Mouse (Mus musculus): Measurements from ENCODE around the gene Bcl10. TPM values are rescaled to one million over a fixed set of nuclear protein-coding genes. Genes with fewer than 3 reads are reported as not detected.
"Not testable (repeated sequence)": the region's sequence is repeated elsewhere in the genome, so short reads cannot be mapped to it uniquely, and the experiment has no call there.

Gene Bcl10
- polyA plus RNA-seq, 1 experiment, result 15.0 TPM

GRCm38 (mm10) chr3:145897749-145898148 is 24.9 kb upstream of the Bcl10 start:
- TF ChIP-seq POLR2A (IDR thresholded peaks at IDR 0.05; ENCODE audit: borderline replicate concordance, insufficient read depth, low read length) (no peak), CTCF (IDR thresholded peaks at IDR 0.05; ENCODE audit: borderline replicate concordance, insufficient read depth, low read depth, low read length) (no peak)
- no peak overlapping the region for H3K4me3 ChIP-seq (replicated peaks; ENCODE audit: insufficient read depth, low read depth, low read length)
- 61% methylated on average over 11 of the region's 11 CpGs for WGBS
- H3K27me3 ChIP-seq (ENCODE audit: control insufficient read depth, insufficient read depth, low read length), result no peaks in the 10 kb centered on the region
- H3K27ac ChIP-seq (ENCODE audit: insufficient read depth, low read length), result no peak overlapping the region
- no peak for DNase-seq
- 0 out of 2 replicates have a peak, but pooled peaks cover 5% of the 10 kb centered on the region for H3K4me1 ChIP-seq (ENCODE audit: control insufficient read depth, insufficient read depth, low read length)

GRCm38 (mm10) chr3:145899832-145900231 is 22.8 kb upstream of the Bcl10 start:
- Histone ChIP-seq H3K27ac (ENCODE audit: insufficient read depth, low read length) (no peak overlapping the region), H3K4me1 (ENCODE audit: control insufficient read depth, insufficient read depth, low read length) (0 out of 2 replicates have a peak, but pooled peaks cover 5% of the 10 kb centered on the region), H3K4me3 (replicated peaks; ENCODE audit: insufficient read depth, low read depth, low read length) (no peak overlapping the region), H3K27me3 (ENCODE audit: control insufficient read depth, insufficient read depth, low read length) (no peaks in the 10 kb centered on the region)
- WGBS, result 10% methylated on average over 8 of the region's 8 CpGs
- no peak for DNase-seq
- TF ChIP-seq POLR2A (IDR thresholded peaks at IDR 0.05; ENCODE audit: borderline replicate concordance, insufficient read depth, low read length) (no peak), CTCF (IDR thresholded peaks at IDR 0.05; ENCODE audit: borderline replicate concordance, insufficient read depth, low read depth, low read length) (no peak)

- 94% methylated on average over 8 of the region's 8 CpGs for WGBS
- 0 out of 2 replicates have a peak, but pooled peaks cover 5% of the 10 kb centered on the region for H3K4me1 ChIP-seq (ENCODE audit: control insufficient read depth, insufficient read depth, low read length)
- H3K4me3 ChIP-seq (replicated peaks; ENCODE audit: insufficient read depth, low read depth, low read length), result no peak overlapping the region
- no peaks in the 10 kb centered on the region for H3K27me3 ChIP-seq (ENCODE audit: control insufficient read depth, insufficient read depth, low read length)
- TF ChIP-seq CTCF (IDR thresholded peaks at IDR 0.05; ENCODE audit: borderline replicate concordance, insufficient read depth, low read depth, low read length) (no peak), POLR2A (IDR thresholded peaks at IDR 0.05; ENCODE audit: borderline replicate concordance, insufficient read depth, low read length) (no peak)
- H3K27ac ChIP-seq (ENCODE audit: insufficient read depth, low read length), result no peak overlapping the region
- no peak for DNase-seq
These were observed 19.1 kb upstream of the Bcl10 start for GRCm38 (mm10) chr3:145903530-145903929.

GRCm38 (mm10) chr3:145904850-145905776 is 17.5 kb upstream of the Bcl10 start:
- 40% methylated on average over 22 of the region's 22 CpGs for WGBS
- TF ChIP-seq CTCF (IDR thresholded peaks at IDR 0.05; ENCODE audit: borderline replicate concordance, insufficient read depth, low read depth, low read length) (peak; percentile 73), POLR2A (IDR thresholded peaks at IDR 0.05; ENCODE audit: borderline replicate concordance, insufficient read depth, low read length) (no peak)
- no peak overlapping the region for H3K27ac ChIP-seq (ENCODE audit: insufficient read depth, low read length)
- H3K4me3 ChIP-seq (replicated peaks; ENCODE audit: insufficient read depth, low read depth, low read length), result no peak overlapping the region
- DNase-seq, result peak; percentile 33 to 64
- no peaks in the 10 kb centered on the region for H3K4me1 ChIP-seq (ENCODE audit: control insufficient read depth, insufficient read depth, low read length)
- no peaks in the 10 kb centered on the region for H3K27me3 ChIP-seq (ENCODE audit: control insufficient read depth, insufficient read depth, low read length)

- H3K27ac ChIP-seq (ENCODE audit: insufficient read depth, low read length), result no peak overlapping the region
- H3K4me3 ChIP-seq (replicated peaks; ENCODE audit: insufficient read depth, low read depth, low read length), result no peak overlapping the region
- no peaks in the 10 kb centered on the region for H3K27me3 ChIP-seq (ENCODE audit: control insufficient read depth, insufficient read depth, low read length)
- TF ChIP-seq POLR2A (IDR thresholded peaks at IDR 0.05; ENCODE audit: borderline replicate concordance, insufficient read depth, low read length) (no peak), CTCF (IDR thresholded peaks at IDR 0.05; ENCODE audit: borderline replicate concordance, insufficient read depth, low read depth, low read length) (no peak)
- no peak for DNase-seq
- no peaks in the 10 kb centered on the region for H3K4me1 ChIP-seq (ENCODE audit: control insufficient read depth, insufficient read depth, low read length)
- 43% methylated on average over 9 of the region's 9 CpGs for WGBS
These were observed 16.0 kb upstream of the Bcl10 start for GRCm38 (mm10) chr3:145906582-145906981.

GRCm38 (mm10) chr3:145912512-145912911 is 10.1 kb upstream of the Bcl10 start:
- 92% methylated on average over 7 of the region's 7 CpGs for WGBS
- H3K27ac ChIP-seq (ENCODE audit: insufficient read depth, low read length), result no peak overlapping the region
- no peak for DNase-seq
- no peak overlapping the region for H3K4me3 ChIP-seq (replicated peaks; ENCODE audit: insufficient read depth, low read depth, low read length)
- H3K27me3 ChIP-seq (ENCODE audit: control insufficient read depth, insufficient read depth, low read length), result no peaks in the 10 kb centered on the region
- TF ChIP-seq CTCF (IDR thresholded peaks at IDR 0.05; ENCODE audit: borderline replicate concordance, insufficient read depth, low read depth, low read length) (no peak), POLR2A (IDR thresholded peaks at IDR 0.05; ENCODE audit: borderline replicate concordance, insufficient read depth, low read length) (no peak)
- H3K4me1 ChIP-seq (ENCODE audit: control insufficient read depth, insufficient read depth, low read length), result no peaks in the 10 kb centered on the region

GRCm38 (mm10) chr3:145913263-145913662 is 9.3 kb upstream of the Bcl10 start:
- TF ChIP-seq CTCF (IDR thresholded peaks at IDR 0.05; ENCODE audit: borderline replicate concordance, insufficient read depth, low read depth, low read length) (no peak), POLR2A (IDR thresholded peaks at IDR 0.05; ENCODE audit: borderline replicate concordance, insufficient read depth, low read length) (no peak)
- H3K27ac ChIP-seq (ENCODE audit: insufficient read depth, low read length), result no peak overlapping the region

GRCm38 (mm10) chr3:145913942-145914341 is 8.7 kb upstream of the Bcl10 start:
- WGBS, result 76% methylated on average over 7 of the region's 7 CpGs
- H3K4me3 ChIP-seq (replicated peaks; ENCODE audit: insufficient read depth, low read depth, low read length); H3K27ac ChIP-seq (ENCODE audit: insufficient read depth, low read length); H3K4me1 ChIP-seq (ENCODE audit: control insufficient read depth, insufficient read depth, low read length); H3K27me3 ChIP-seq (ENCODE audit: control insufficient read depth, insufficient read depth, low read length); DNase-seq: not testable (repeated sequence)

More at GRCm38 (mm10) chr3:145913263-145913662, 9.3 kb upstream of the Bcl10 start:
- no peaks in the 10 kb centered on the region for H3K27me3 ChIP-seq (ENCODE audit: control insufficient read depth, insufficient read depth, low read length)
- 75% methylated on average over 6 of the region's 6 CpGs for WGBS
- no peaks in the 10 kb centered on the region for H3K4me1 ChIP-seq (ENCODE audit: control insufficient read depth, insufficient read depth, low read length)
- no peak for DNase-seq
- H3K4me3 ChIP-seq (replicated peaks; ENCODE audit: insufficient read depth, low read depth, low read length), result no peak overlapping the region

All from cerebellum, adult 2 months (tissue).